Mouse (Mus musculus) testis, adult 2 months (tissue): ENCODE data around the gene Nmt1.

Experiments
- CTCF ChIP-seq: fragments of 200-500 bp; IDR thresholded peaks from 2 replicates; pipeline ENCODE4 v1.5.1; 2012; ENCODE audit warnings: low read depth, mild to moderate bottlenecking, inconsistent platforms, low read length, moderate library complexity; ENCODE audit not compliant: control insufficient read depth, insufficient read depth, insufficient replicate concordance
- POLR2A ChIP-seq: fragments of 200-500 bp; IDR thresholded peaks from 2 replicates; pipeline ENCODE4 v1.6.1; 2012; ENCODE audit warnings: low read depth, mild to moderate bottlenecking, inconsistent platforms, low read length, moderate library complexity; ENCODE audit not compliant: control insufficient read depth

- TF ChIP-seq CTCF (no peak), POLR2A (no peak)
Observed at GRCm38 (mm10) chr11:103066191-103067050, 38.4 kb downstream of the Nmt1 start.
